Mouse (Mus musculus) ovary, postnatal 36 days (tissue): ENCODE data around the gene Fcmr.

Experiments used
- DNase-seq: peaks from one replicate; pipeline ENCODE4 v3.0.0; 2022; ENCODE audit warnings: low spot score, mixed read lengths

Gene Fcmr

DNA sequence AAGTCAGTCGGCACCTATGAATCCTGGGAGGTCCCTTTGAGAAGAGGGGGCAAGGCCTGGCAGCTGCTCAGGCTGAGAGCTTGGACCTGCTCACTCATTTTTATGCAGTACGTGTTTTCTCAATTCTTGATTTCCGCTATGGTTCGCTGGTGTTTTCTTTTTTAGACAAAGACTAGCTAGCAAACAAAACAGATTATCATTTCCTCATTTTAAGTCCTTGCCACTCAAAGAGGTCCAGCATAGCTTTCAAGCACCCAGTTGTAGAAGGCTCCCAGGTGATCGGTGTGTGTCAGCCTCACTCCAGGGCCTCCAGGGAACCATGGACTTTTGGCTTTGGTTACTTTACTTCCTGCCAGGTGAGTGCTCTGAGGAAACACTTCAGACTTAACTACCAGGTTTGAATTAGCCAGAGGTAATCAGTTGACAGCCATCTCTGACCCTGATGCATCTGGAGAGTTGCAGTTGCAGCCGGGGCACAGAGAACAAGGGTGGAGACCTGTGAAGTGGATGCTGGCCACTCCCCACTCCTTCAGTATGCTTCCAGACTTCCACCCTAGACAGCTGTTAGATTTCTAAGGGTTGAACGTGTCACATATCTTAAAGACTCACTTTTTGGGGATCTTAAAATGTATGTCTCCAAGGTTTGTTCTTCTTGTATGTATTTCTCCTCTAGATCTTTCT lies at the start of gene Fcmr:
TSS of gene Fcmr (plus strand) at position 129 of the 681 bp plus-strand sequence.
- DNase-seq = no peak

DNA sequence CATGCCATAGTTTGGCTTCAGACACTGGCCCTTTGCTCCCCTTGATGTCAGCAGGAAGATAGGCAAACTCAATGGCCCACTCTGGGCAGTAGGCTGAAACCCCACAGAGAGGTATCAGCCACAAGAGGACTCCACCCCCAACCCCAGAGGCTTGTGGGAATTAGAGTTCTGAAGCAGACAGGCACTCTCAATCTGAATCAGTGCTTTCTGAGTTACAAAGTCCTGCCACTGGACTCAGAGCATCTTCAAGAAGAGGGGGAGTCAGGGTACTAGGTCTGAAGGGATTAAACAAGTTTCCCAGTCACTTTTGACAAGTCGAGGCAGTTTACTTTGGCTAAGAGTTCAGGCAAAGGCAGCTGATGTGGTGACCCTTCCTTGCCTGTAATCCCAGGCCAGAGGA lies 45.7 kb upstream of the Fcmr start:
- no peak for DNase-seq

DNA sequence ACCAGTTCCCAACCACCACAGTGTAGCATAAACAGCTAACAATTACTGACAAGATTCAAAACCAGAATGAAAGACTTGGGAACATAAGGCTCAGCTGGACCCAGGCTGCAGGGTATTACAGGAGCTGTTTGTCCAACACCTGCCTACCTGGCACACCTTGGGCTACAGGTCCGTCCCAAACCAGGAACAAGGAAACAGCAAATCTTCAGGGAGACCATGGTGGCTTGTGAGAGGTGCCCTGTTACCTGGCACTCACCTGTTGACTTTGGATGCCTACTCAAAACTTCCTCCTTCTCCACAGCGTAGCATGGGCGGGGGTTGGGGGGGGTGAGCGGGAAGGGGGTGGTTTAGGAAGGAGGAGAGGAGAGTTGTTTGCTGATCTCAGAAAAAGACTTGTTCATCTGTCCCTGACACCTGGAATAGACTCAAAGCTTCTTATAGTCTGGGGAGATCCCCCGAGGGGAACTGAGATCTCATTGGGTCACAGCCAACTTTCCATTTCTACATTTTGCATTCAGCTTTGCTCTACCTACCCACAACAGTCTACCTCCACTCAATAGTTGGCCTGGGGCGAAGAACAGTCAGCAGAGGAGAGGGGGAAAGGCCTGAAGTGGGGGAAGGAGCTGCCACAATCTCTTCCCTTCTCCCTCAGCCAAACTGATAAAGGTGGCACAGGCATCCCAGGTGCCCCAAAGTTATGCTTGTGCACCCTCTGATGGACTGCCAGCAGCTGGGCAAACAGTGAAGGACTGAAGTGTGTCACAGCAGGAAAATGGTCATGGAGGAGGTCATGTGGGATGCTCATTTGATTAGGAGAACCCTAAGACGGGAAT lies 44.9 kb upstream of the Fcmr start:
- no peak for DNase-seq

DNA sequence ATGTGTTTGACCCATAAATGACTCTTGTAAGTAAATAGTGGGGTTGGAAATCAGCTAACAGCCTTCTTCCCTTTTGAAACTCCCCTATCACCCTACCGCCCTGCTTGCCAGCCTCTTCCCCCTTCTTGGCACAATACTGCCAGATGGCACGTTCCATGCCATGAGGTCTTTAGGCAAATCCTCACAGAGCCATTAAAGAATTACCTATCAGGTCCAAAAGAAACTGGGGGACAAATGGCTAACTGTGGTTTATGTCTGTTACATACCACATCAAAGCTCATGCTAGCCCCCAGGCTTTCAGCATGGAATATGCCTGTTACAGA lies 44.4 kb upstream of the Fcmr start:
- DNase-seq = no peak

DNA sequence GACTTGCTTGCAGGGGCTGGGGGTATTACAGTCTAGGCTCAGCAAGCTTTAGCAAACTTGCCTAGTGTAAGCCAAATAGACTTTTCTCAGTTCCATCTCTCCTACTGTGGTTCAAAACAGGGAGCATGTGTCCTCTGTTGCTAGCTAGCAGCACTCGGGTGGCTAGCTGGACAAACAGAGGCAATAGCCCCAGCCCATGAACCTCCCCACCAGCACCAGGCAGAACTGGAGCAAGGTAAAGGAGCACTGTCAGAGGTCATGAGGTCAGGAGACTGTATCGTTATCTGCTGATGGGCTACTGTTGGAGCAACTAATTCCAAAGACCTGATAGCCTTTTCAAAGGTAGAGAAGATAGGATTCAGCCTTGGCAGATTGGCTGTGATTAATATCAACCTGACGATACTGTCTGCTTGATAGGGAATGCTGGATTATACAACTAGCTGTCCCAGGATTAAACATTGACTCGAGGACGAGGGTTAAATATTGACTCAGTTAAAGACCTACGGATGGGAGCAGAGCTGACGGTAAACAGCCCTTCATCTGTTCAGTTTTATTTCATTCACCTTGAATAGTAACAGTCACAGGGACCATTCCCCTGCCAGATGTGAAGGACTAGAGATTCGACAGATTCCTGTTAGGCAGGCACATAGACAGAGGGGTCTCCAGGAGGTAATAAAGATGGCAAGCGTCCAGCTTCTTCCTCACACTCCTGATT lies 43.4 kb upstream of the Fcmr start:
- no peak for DNase-seq

DNA sequence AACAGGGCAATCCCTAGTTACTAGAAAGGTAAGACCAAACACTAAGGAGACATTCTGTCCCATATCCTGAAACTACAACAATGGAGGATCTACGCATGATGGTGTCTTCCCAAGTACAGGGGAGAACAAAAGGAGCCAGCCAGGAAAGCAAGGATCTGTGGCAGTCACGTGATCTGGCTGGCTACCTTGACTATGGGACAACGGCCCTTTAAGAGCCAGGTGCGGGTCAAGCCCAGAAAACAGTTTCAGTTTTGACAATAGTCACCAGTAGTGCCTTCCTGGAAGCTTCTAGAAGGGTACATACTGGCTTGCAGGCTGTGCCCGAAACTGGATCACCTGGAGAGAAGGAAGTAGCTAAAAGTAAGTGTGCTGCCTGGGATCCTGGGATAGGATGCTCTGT lies 39.0 kb upstream of the Fcmr start, which contains the start of gene Pigr:
TSS of gene Pigr (plus strand) at position 237 of the 400 bp plus-strand sequence.
- DNase-seq = no peak

DNA sequence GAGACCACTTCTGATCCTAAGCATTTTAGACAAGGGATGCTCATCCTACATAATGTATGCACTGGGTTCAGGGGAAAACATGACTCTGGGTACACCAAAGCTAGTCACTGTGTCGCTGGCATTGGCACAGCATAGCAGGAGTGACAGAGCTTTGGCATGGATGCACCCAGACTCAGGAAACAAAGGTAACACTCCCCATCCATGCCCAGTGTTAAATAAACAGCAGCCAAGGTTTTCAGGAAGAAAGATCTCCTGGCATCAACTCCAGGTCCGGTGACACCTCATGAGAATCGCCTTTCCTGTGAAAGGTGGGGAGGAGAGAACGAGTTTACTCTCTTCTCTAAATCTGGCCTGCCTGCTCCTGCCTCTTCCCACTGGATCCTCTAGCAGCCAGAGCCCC lies 36.8 kb upstream of the Fcmr start:
- DNase-seq = no peak

DNA sequence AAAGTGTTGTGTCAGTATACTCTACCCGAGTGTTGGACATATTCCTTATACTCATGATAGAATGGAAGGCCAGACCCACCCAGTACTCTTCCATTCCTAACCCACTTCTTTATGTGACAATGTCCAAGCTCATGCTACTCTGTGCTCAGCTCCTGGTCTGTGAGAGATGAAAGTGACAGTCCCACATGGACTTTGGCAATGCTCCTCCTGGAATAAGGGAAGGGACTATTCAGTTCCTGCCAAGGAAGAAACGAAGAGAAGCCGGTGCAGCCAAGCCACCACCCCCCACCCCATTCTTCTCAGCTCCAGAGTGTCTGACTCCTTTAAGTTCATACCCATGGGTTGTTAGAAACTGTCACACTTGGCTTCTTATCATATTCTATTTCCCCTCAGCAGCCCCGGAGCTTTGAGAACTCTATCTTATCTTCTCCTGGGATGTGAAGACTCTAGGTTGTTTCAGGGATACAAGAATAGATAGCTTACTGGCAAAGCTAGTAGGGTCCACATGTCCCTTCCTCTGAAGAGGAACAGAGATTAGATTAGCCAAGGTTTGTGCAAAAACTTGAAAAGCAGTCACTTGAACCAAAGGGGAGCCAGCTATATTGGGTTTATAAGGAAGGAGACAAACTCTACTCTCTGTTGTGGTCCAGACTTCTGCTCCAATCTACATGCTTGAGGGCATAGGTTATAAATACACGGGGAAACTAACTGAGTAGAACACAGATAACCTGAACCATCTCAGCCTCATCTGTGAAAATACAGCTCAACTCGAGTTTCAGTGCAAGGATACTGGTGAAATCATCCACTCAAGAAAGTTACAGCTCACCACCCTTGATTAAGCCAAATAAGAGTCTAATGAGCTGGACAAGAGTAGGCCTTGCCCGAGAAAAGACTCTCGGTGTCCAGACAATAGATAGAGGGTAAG lies 35.3 kb upstream of the Fcmr start:
- DNase-seq = no peak

DNA sequence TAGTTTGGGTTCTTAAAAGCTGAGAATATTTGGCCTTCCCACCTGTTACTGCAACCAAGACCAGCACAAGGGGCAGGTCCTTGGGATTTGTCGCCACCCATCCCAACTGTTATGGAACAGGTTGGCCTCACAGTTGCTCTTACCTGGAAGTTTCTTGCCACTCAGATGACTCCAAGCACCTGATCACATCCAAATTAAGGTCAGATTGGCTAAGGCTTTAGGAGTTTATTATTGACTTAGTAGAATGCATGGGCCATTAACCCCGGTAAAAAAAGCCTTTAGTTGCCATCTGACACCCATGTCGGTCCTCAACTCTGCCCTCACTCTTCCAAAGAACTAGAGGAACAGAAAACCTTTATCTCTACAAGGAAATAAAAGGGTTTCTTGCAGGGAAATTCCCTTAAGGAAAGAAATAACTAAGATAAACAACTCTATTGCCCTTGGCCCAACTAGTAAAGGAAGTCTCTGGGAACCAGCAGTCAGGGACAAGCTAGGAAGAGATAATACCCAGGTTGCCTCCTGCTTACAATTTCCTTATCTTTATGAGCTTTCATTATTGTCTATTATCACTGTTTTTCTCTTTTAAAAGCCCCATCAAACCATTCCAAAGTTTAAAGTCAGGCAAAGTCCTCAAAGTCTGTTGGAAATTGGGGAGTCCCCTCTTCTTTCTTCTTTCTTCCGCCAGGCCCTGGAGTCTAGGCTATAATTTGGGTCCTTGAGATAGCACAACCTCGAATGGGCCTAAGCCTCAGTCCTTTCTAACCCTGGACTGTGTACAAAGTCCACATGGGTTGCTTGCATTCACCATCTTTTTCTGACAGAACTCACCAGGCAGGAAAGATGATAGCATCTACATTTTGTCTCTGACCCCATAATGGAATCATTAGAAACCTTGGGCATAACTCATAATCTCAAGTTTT lies 33.0 kb upstream of the Fcmr start:
- DNase-seq = no peak

DNA sequence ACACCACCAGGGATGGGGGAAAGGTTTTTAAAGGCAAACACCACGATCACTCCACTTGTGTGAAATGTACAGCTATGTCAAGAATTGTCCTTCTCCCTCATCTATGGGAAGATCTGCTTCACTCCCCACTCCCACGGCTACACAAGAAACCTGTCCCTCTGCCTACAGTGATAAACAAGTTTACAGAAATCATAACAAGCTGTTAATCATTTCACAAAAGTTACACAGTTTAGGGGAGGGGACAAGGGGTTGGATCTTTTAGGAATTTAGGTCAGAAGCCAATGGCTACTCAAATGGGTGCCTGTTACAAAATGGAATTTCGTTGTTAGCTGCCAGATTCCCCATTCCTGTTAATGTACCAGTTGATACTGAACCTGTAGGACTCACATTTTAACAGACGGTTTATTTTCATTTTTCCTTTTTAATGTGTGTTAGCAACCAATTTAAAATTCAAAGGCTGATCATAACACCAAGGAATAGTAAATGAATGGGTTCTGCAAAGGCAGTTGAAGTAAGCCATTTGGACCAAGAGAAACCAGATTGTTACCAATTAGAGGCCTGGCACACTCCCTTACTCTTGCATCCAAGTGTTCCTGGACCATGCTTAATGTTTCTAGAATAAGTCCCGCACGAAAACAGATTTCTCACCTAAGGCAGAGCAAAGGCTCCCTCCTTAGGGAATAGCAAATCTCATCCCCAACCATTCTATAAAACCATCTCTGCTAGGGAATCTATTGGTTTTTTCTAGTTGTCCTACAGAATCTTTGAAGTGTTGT lies 30.1 kb upstream of the Fcmr start:
- no peak for DNase-seq

DNA sequence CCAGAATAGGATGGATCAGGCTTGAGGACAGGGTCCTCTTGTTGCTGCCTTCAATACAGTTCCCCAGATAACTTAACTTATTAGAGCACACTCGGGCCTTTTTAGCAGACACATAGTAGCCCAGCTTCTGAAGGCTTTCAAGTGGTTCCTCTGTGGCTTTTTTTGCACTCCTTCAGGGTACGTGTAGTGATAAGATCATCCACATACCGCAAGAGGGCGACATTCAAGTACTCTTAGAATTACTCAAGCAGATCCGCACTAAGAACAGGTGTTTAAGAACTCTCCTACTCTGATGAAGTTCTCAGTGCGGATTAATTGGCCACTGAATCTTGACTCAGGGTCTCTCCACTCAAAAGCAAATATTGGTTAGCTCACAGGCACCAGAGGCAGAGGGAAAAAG lies 27.2 kb upstream of the Fcmr start:
- DNase-seq = no peak

DNA sequence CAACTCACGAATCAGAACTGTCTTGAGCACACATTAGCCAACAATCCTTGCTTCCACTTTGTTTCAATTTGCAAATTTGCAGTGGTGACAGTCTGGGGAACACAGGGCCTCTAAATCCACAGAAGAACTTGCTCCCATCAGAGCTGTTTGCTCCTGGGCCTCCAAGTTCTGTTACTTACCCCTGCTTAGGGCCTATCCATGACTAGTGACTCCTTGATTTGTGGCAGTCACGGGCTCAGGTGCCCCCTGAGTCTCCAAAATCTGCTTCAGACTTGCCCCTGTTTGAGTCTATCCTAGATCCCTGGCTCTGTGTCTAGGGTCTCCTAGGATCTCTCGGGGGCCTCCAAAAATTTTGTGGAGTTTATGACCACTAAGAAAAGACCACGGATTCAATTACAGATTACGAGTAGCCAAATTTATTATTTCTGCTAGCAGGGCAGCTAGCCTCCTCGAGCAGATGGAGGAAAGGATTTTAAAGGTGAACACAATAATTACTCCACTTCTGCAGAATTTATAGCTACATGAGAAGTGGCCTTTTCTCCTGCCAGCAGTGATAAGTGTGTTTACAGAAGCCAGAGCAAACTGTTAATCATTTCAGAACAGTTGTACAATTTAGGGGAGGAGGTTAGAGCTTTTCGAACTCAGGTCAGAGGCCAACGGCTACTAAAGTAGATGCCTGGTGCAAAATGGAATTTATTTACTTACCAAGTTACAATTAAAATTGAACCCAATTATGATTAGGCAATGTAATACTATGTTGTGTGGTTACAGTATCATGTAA lies 24.7 kb upstream of the Fcmr start:
- no peak for DNase-seq

DNA sequence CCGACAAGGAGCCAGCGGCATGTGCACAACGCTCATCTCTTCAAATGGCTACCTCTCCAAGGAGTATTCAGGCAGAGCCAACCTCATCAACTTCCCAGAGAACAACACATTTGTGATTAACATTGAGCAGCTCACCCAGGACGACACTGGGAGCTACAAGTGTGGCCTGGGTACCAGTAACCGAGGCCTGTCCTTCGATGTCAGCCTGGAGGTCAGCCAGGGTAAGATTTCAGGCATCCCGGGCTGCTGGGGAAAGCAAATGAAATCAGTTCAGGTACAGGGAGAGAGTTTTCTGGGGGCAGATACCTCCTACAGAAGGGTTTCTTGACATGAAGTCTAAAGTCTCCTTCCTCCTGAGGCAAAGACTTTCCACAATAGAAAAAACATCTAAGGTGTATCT lies 23.8 kb upstream of the Fcmr start:
- no peak for DNase-seq

DNA sequence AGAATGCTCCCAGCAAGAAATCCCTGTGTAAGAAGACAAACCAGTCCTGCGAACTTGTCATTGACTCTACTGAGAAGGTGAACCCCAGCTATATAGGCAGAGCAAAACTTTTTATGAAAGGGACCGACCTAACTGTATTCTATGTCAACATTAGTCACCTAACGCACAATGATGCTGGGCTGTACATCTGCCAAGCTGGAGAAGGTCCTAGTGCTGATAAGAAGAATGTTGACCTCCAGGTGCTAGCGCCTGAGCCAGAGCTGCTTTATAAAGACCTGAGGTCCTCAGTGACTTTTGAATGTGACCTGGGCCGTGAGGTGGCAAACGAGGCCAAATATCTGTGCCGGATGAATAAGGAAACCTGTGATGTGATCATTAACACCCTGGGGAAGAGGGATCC lies 21.0 kb upstream of the Fcmr start:
- no peak for DNase-seq

DNA sequence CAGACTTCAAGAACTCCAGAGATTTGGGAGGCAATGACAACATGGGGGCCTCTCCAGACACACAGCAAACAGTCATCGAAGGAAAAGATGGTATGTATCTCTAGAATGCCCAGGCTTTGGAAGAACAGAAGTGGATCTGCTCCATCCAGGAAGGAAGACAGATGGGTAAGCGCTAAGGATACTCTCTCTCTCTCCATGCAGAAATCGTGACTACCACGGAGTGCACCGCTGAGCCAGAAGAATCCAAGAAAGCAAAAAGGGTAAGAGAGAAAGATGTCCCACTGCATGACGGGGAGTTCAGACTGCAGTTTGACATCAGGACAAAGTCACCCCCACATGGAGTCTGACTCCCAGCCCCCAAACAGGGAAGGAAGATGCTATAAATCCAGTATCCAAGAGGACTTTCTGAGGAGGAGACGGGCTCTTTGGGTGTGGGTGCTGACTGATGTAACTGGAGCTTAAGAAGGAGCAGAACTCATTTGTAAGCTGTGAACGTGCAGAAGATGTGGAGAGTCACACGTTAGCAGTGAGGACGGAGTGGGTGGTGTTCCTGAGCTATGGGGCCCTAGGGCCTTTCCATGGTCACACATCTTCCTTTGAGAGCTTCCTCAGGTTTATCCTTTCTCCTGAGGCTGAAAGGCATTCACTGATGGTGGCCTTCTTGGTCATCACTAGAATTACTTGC lies 15.8 kb upstream of the Fcmr start:
- DNase-seq = no peak

DNA sequence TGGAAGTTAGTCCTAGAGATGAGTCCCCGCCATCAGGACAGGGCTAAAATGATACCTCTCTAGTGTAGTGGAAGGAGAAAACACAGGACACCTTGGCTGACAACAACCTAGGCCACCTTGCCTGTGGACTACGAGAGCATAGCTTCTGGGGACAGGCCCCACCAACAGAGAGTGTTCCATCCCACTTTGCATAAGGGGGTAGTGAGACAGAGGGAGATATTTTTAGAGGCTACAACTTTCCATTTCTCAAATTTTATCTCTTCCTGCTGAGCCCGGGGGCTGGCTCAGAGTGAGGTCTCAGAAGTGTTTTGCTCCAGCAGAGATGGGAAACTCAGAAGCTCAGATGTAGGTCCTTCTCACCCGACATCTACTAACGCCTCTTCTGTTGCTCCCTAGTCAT lies 15.1 kb upstream of the Fcmr start:
- no peak for DNase-seq

DNA sequence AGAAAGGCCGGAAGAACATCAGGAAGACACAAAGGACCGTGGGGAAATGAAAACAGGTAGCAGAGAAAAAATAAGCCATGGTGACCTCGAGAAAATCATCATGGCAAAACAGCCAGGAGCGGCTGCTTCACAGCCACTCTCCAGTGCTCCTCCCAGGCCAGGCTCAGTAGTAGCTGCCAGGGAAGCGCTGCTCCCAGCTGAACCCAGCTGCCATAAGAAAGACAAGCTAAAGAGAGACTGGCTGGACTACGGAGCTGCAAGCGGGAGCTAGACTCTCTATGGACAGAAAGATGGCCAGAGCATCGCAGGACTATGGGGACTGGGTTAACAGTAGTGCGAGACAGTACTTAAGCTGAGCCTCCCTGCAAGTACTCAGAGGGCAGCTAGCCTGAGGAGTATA lies 10.7 kb upstream of the Fcmr start:
- DNase-seq = no peak

DNA sequence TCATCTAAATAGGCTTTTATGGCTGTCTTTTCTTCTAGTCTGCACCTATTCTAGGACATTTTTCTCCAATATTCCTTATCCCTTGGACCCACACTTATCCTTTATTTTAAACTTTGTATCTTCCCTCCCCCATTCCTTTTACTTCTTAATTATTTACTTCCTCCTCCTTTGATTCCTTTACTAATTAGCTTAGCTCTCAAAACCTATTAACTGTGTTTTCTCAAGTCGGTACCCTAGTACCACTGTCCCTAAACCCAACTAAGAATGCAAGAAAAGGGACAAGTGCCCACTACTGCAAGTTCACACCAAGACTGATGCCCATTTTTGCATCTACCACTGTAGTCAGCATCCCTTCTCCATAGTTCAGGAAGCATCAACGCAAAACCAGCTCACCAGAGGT lies 9.7 kb upstream of the Fcmr start:
- no peak for DNase-seq

DNA sequence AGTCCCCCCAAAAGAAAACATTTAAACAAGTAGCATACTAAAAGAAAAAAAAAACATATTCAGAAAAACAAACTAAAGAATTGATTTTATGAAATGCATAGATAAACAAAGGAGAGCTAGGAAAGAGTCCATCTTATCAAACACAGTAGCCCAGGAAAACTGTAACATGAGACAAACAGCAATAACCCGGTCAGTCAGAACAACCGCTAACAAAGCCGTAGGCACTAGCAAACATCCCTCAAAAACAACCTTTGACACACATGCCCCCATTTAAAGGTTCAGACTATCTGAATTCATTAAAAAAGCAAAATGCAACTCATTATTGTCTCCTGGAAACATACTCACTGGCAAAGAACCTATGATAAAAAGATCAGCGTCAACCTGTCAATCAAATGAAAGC lies 8.0 kb upstream of the Fcmr start:
- DNase-seq = no peak
